Mouse (Mus musculus): ENCODE measurements around the gene Ell2.

Ell2 gene

DNA sequence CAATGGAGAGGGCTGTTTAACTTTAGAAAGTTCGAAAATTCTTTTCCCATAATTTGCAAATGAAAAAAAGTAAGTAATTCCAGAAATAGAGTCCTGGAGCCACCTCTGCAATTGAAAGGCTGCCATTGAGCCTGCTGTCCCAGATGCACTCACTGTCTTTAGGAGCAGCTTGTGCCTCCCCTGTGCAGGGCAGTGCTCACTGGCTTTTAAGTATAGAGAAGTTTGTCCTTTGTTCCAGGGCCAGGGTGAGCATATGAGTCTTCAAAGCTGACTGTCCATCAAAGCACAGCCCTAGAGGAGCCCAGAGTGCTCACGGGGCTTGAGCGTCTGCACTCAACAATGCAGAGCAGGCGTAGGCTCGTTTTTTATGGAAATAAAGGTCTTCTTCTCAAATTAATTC is 59.7 kb downstream of the Ell2 start:
- in situ Hi-C loops (cut with MboI, MseI) = no loop called here

DNA sequence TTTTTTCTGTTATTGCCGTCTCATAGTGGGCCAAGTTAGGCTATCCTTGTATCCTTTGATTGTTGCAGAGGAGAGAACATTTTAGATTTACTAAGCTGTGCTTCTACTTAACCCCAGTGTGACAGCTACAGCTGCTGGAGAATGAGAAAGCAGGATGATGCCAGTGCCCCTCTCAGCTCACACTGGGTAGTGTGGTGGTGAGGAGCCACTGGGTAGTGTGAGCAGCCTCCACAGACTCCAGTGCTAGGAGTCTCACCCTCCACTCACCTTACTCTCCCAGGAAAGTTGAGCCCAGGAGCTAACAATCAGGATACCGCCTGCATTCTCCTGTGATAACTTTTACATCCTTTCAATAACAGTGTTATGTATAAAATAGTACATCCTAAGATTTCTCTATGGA is 60.4 kb downstream of the Ell2 start:
- in situ Hi-C loops (cut with MboI, MseI) = no loop called here

DNA sequence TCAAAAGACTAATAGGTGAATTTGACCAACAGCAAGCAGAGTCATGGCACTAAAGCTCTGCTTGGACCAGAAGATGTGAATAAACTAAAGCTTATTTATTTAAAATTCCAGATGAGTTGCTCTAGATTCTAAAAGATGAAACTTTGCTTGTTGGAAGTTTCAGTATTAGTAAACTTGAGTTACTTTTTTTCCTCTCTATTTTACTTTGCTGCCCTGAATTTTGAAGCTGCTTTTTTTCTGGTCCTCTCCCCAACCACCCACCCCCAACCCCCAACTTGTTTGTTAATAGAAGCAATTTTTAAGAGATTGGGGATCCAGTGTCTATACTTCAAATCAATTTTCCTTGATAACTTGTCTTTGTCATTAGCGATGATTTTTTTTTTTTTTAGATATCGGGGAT is 64.2 kb downstream of the Ell2 start:
- in situ Hi-C loops (cut with MboI, MseI) = no loop called here

DNA sequence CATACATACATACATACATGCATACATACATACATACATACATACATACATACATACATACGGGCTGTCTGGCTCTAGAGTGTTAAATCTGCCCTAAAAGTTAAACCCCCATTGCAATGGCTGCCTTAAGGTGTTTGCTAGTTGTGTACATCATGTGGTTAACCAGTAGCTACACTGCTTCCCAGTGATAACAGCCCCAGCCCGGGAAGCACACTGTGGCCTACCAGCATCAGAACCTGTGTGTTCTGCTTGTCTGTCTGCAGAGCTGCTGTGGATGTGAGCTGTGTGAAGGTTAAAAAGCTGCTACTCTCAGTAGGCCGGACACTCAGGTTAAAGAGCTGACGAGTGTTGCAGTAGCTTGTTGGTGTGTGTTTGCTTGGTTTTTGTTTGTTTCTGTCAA is 64.8 kb downstream of the Ell2 start:
- in situ Hi-C loops (cut with MboI, MseI) = no loop called here

DNA sequence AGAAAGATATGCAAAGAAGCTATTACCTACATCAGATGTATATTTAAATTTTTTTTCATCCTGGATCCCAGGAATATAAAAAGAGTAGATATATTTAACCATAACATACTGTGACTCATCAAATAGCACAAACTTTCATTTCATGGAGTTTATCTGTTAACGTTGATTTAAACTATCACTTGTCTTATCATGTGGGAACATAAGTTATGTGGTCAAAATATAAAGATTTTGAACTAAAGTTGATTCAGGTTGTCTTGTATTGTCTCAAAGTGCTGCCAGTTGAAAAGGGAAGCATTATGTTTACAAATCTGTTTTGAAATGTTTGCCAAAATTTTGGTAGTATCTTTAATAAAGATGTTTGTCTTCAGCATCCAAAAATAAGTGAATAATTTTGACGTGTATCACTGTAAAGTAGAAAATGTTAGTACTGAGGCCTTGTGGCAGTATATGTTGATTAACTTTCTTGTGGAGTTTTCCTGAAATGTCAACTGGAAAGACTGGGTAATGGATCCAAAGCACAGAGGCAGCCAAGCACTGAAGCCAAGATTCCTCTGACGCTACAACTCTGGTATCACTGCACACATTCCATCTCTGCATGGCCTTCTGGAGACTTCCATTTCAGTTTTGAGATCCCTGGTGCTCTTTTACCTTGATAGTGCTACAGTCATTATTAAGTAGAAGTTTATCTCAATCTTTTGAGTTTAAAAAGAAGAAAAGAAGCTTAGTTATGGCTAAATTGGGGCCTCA is 65.6 kb downstream of the Ell2 start:
- in situ Hi-C loops (cut with MboI, MseI) = no loop called here

DNA sequence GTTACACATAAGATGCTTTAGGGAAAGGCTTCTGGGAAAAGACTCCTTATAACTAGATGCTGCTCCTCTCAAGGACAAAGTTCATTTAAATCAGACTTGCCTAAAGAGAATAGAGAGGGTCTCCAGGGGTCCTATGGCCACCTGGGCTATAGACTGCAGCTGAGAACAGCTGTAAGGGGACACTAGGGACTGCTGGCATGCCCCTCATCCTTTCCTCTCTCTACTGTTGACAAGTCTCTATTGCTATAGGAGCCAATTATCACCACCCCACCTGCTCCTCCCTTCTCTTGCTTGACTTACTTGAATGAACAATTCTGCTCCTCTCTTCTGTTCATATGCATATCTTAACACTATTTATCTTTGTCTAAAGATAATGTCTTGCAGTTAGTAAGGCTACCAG is 69.4 kb downstream of the Ell2 start:
- in situ Hi-C loops (cut with MboI, MseI) = no loop called here

DNA sequence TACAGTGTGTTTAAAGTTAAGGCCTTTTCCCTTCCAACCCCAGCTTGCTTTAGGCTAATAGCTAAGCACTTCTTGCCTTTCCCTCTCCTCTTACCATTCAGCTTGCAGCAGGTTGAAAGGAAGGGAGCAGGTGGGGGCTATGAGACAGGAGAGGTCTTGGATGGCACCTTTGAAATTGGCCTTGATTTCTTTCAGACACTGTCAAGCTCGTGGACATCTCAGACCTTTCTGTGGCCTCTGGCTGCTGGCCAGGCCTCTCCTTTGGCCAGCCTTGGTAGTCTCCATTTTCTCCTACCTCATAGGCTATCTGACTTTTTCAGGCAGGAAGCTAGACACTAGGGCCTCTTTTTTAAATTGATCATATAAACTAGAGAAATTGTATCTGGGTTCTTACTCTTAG is 70.1 kb downstream of the Ell2 start:
- in situ Hi-C loops (cut with MboI, MseI) = no loop called here

DNA sequence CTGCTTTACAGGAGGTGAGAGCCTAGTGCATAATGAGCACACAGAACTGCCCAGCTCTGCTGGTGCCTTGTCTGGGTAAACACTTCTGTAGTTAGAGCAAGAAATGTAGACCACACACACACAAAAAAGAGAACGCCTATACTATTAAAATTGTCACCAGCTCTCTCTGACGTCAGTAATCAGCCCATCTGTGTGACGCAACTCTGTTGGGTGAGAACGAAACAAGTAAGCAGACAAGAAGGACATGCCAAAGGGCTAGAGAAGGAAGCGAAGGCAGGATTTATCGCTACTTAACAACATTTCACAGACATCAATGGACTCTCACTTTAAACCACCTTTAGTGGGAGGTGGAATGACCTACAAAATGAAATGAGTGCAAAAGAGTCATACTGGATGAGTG is 71.6 kb downstream of the Ell2 start:
- in situ Hi-C loops (cut with MboI, MseI) = no loop called here

DNA sequence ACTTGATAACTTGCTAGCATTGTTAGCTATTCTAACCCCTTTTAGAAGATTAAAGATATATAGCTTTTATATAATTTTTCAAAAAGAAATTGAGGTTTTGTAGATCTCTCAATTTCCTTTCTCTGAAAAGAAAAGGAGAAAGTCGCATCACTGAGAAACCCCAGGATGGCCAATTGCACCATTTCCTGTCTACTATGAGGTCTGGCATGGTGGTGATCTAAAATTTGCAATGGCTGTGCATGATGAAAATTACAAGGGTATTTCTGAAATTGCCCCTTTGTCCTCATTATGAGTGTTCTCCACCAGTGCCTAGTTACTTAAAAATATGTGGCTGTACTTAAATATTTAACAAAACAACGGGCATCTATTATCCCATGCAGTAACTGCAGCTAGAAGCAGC is 72.6 kb downstream of the Ell2 start:
- in situ Hi-C loops (cut with MboI, MseI) = no loop called here

DNA sequence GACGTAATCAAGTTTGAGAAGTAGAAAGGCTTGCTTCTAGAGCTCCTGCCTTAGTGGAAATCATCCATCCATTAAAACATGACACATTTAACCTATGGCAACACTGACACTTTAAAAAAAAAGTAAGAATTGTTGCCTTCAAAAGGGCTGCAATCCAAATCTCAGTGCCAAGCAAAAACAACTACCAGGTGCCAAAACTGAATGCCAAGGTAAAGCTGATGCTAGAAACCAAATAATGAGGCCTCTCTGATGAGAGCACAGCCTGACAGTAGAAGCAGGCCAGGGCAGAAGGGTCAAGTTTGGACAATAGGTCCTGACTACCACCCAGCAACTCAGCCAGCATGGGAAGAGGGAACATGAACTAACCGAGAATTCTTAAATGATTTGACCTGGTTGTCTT is 73.5 kb downstream of the Ell2 start:
- in situ Hi-C loops (cut with MboI, MseI) = no loop called here

DNA sequence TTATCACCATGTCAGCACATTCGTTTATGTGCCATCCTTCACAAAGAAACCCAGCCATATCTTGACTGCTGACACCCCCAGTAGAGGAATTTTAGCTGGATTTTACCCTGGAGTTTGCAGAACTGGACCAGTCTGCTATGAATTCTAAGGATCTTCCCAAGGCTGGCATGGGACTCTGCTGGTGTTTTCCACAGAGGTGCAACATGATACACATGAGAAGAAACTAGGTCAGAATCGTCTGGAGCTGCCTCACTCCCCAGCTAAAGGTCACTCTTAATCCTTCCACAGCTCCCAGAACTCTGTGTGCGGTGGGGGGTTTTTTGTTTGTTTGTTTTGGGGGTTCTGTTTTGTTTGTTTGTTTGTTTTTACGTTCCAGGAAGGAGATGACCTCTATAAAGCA is 79.2 kb downstream of the Ell2 start:
- in situ Hi-C loops (cut with MboI, MseI) = no loop called here

DNA sequence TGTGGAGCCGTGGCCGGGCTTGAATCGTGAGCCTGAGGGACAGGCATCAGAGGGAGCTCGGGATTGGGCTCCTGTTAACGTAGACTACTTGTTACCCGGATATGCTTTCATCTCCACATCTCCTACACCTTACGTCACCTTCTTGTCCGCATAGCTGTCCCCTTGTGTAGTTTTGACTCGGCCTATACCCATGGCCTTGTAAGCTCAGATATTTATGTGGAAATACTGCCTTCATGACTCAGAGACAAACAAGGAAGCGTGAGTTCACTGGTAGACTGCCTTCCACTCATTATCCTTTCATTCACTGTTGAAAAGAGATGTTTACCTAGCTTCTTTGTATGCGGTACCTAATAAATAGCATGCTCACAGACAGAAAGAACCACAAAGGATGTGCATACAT is 79.7 kb downstream of the Ell2 start:
- in situ Hi-C loops (cut with MboI, MseI) = no loop called here

DNA sequence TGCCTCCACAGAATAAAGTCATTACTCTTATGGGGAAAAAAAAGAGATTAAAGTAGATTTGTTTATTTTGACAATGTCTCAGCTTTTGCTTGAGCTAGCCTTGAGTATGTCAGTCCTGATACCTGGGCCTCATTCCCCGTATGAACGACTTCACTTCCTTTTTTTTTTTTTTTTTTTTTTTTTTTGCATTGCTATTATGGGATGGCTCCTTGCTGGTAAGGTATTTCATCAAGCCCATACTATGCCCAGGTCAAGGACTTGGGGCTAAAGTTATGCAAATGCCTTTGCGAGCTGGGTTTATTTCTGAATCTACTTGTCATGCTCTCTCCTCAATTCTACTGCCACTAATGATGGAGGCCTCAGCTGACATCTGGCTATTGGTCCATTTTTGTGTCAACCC is 80.8 kb downstream of the Ell2 start:
- in situ Hi-C loops (cut with MboI, MseI) = no loop called here

DNA sequence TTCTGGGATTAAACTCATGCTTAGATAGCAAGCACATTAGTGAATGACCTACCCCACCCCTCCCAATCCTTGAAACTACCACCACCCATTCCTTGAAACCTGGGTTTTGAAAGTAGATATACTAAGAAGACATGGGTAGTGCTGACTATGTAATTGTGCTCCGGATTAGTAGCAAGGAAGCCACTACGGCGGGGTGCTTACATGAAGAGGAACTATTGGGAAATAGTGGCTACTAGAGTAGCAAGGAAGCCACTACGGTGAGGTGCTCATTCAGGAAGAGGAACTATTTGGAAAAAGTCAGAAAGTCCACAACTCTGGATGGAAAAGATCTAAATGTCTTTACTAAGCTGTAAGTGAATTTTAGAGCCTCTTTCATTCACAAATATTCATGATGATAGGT is 81.6 kb downstream of the Ell2 start:
- in situ Hi-C loops (cut with MboI, MseI) = no loop called here

DNA sequence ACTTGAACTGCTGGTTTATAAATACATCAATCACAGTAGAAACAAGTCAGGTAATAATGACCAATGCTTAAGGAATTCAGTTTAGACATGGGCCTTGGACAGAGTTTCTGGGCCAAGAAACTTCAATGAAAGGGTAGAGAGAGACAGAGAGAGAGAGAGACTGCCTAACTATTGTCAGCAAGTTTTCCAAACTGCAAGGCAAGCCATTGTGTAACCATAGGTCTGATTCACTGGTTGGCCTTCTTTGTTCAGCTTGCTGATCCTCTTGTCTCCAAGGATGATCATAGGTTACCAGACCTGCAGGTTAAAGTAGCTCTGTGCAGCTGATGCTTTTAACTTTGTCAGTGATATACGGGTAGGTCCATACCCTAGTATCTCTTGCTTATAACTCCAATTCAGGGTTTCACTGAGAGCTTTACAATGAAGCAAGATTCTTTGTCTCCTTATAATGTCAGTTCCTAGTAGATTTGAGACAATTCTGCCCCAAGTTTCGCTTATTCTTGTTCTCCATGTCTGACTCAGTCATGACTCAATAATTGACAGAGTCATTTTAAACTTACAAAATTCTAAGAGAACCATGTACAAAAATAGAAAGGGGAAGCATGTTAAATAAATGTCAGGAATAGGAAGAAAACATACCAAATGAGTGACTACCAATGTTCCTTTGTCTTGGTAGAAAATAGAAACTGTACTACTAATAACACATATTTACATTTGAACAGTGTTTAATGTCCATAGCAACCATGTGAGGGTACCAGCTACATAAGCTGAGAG is 82.7 kb downstream of the Ell2 start:
- in situ Hi-C loops (cut with MboI, MseI) = no loop called here

DNA sequence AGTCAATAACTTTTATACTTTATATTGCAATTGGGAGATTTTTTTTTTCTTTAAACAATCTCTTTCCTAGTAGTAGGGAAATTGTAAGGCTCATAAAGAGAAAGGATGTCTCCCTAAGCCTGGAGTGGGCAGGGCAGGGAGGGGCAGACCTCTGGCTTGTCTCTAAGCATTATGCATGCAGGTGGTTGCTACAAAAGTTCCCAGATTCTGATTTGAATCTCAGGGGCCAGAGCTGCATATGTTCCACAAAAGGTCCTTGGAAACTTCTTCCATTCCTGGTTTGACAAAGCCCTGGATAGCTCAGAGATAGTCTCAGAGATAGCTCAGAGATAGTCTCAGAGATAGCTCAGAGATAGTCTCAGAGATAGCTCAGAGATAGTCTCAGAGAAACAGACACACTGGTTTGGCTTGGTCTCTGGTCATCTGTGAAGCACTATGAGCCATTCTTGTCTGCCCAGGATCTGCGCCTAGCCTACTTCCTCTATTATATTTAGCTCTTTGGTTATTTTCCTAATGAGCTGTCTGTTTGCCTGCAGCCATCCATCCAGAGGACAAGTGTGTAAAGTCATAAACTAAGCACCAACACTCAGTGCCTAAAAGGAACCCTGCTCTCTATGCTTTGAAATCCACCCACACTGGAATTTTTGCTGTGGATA is 84.1 kb downstream of the Ell2 start:
- in situ Hi-C loops (cut with MboI, MseI) = loop anchor here in 1 of 2 experiments (10.0 kb wide), 2 partner anchors 186 to 926 kb away; no protein-coding TSS in a partner anchor

DNA sequence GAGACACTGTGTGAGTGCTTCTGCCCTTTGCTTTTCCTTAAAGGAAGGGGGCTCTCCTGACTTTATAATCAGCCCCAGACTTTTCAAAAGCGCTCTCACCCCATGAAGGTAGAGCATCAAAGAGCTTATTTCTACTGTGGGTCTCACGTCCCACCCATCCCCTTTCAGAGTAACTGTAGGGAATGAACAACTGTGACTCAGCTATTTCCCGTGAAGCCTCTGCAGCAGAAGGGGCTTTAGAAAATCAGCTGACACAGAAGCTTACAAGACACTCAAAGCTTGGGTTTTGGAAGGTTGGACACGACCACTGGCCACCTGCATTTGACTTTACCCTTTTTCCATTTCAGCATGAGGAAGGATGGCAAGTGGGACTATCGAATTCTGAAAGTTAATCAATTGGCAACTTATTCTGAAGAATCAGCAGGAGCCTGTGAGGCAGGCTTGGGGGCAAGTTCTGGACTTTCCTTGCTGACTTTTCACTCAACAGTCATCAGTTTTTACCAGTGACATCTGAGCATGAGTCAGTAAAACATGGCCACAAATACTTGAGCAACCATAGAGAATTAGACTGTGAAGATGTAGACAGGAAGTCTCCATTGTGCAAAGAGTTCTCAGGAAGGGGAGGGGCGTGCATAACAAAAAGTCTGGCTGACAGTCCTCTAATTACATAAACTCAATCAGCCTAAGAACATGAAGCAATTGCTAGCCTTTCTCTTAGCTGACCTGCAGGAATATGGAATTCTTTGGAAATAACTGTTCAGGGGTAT is 87.5 kb downstream of the Ell2 start:
- in situ Hi-C loops (cut with MboI, MseI) = loop anchor here in 1 of 2 experiments (10.0 kb wide), 2 partner anchors 189 to 929 kb away; no protein-coding TSS in a partner anchor

DNA sequence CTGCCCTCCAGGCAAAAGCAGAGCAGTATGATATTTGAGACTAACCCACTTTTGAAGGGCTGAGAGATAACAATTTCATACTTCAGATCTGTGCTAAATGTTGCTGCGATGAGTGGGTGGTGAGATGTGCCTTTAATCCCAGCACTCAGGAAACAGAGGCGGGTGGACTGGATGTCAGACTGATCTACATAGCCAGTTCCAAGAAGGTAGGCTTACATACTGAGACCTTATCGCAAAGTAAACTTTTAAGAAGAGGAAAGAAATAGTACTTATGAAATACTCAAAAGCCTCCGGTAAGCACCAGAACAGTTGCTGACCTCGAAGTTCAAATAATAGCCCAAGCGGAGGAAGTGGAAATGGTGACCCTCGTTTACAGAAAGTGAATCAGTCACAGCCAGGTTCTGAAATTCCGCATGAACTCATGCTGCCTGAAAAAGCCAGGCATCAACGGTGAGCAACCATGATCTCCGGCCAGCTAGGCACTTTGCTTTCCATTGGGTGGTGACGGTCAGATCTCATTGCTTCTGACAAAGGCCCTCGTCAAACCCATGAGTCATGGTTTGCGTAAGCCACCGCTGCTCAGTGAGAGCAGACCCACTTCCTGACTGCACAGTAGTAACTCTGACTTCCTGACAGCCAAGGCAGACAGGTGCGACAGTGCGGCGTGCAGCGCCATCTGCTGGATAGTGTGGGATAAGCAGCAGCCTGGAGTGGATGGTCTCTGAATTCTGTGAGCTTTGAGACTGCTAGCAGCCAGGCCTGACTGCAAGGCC is 91.0 kb downstream of the Ell2 start:
- in situ Hi-C loops (cut with MboI, MseI) = loop anchor here (5.0 to 10.0 kb wide), 5 partner anchors 90 to 933 kb away; partner anchors contain the start of gene Ell2 (in 2 of the 2)

DNA sequence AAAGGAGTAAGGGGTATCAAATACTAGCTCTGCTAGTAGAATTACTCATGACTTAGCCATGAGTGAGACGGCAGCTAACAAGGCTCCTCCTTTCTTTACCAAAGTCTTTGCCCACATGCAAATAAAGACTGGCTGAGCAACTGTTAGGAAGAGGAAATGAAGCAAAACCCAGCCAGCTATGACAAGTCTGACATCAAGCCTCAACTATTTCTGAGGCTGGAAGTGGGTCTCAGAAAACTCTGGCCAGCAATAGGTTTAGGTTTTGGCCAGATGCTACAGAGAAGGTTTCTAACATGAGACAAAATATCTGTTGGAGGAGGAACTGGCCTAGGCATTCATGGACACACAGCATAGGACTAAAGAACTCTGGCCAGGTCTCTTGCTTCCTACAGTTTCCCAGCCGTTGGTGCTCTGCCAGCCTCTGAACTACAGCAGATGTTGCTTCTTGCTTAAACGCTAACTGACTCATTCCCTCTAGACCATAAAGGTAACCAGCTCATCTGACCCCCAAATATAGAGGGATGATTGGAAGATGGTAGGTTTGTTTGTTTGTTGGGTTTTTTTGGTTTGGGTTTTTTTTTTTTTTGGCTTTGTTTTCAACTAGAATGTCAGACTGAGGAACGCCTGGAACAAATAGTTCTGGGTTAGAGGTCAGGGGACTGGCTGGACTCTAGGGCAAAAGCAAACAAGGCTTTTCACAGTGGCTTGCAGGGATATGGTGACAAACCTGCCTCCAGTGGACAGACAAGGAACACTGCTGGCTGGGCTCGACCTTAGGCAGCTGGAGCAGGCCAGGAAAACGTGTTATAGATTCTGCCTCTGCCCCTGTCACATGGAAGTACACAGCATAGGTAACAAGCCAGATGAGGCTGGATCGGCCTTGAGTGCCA is 92.1 kb downstream of the Ell2 start:
- in situ Hi-C loops (cut with MboI, MseI) = loop anchor here (5.0 to 10.0 kb wide), 5 partner anchors 91 to 934 kb away; partner anchors contain the start of gene Ell2 (in 2 of the 2)

DNA sequence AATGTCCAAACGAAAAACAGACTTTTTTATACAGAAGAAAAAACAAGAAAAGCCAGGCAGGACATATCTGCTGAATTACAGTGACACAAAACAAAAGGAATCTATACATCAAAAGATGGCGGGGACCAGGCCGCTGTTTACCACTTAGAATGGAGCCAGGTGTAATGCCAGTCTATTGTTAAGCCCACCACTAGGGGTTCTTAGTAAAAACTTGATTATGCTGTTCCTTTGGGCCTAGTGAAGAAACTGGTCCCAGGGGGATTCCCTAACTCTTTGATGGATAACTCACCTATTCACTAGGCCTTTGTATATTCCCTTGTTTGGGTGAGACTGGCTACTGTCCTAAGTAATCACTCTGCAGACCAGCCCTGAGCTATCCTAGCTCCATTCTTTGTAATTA is 92.9 kb downstream of the Ell2 start:
- in situ Hi-C loops (cut with MboI, MseI) = loop anchor here (5.0 to 10.0 kb wide), 5 partner anchors 92 to 935 kb away; partner anchors contain the start of gene Ell2 (in 2 of the 2)
